Mouse (Mus musculus) kidney, embryonic 16.5 days (tissue): ENCODE results near the gene Elp6. TPM values are rescaled to one million over a fixed set of nuclear protein-coding genes. Genes with fewer than 3 reads are reported as not detected.

Experiments used
- ATAC-seq: fragments of 200-750 bp; cut with Nextera tagmentation; 2 replicates; pipeline ENCODE4 v1.8.0; 2017; ENCODE audit warnings: moderate TSS enrichment; ENCODE audit not compliant: low FRiP score, low TSS enrichment
- H3K27ac ChIP-seq: fragments of 300-500 bp; sonication (generic); 2 replicates; pipeline ENCODE4 v1.5.1; 2014; ENCODE audit warnings: low read length
- H3K27me3 ChIP-seq: fragments of 300-500 bp; sonication (generic); 2 replicates; pipeline ENCODE4 v1.6.1; 2014; ENCODE audit warnings: low read length, control low read depth, mixed read lengths; ENCODE audit not compliant: insufficient read depth
- H3K36me3 ChIP-seq: fragments of 300-500 bp; sonication (generic); 2 replicates; pipeline ENCODE4 v1.6.1; 2014; ENCODE audit warnings: low read length, control low read depth, mixed read lengths; ENCODE audit not compliant: insufficient read depth
- H3K4me1 ChIP-seq: fragments of 300-500 bp; sonication (generic); 2 replicates; pipeline ENCODE4 v1.6.1; 2014; ENCODE audit warnings: low read length, control low read depth, mixed read lengths; ENCODE audit not compliant: insufficient read depth
- H3K4me2 ChIP-seq: fragments of 300-500 bp; sonication (generic); replicated peaks from 2 replicates; pipeline ENCODE4 v1.6.1; 2014; ENCODE audit warnings: low read depth, low read length
- H3K4me3 ChIP-seq: fragments of 300-500 bp; sonication (generic); 2 replicates; pipeline ENCODE4 v1.5.1; 2014; ENCODE audit warnings: mild to moderate bottlenecking, low read length
- H3K9ac ChIP-seq: fragments of 300-500 bp; sonication (generic); replicated peaks from 2 replicates; pipeline ENCODE4 v1.6.1; 2014; ENCODE audit warnings: low read length
- H3K9me3 ChIP-seq: fragments of 300-500 bp; sonication (generic); 2 replicates; pipeline ENCODE4 v1.6.1; 2016; ENCODE audit warnings: low read length, control low read depth
- WGBS: fragments of 180-500 bp; shearing (Covaris S2); extraction: QIAGEN DNeasy Blood & Tissue Kit; methylation state at CpG from one replicate; pipeline ENCODE4 v1.1.7; 2014; 5-methylcytosine and 5-hydroxymethylcytosine counted together
- polyA plus RNA-seq: library from polyadenylated mRNA; unstranded; fragments of >200 nt; fragmentation: Nextera tagmentation; extraction: Ambion mirVana; gene quantifications from 2 replicates; pipeline ENCODE4 v1.2.1, GENCODE M21; 2015

Elp6 gene
- polyA plus RNA-seq, 1 experiment from 2014 or later = 32.4 TPM

DNA sequence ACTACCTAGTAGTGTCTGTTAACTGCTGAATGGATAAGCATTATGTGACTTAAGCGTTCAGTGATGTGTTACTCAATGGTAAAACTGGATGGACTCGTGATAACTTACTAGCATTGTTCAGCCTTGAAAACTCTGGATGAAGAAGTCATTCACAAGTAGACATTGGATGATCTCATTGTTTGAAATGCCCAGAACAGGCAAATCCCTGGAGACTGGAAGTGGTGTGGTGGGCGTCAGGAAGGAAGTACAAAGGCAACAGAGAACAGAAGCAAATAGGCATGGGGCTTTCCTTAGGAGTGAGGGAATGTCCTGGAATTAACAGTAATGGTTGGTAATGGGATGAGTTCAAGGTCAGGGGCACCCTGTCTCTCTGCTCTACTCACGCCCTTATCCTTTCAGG lies 43.9 kb downstream of the Elp6 start:
- H3K36me3 ChIP-seq = no peaks in the 10 kb centered on the region; the same call in 1 of the 2 replicates
- no peak overlapping the region for H3K4me2 ChIP-seq
- no peak overlapping the region for H3K9ac ChIP-seq
- WGBS = 83% methylated on average over 4 of the region's 4 CpGs
- peaks cover 6% of the 10 kb centered on the region for H3K4me1 ChIP-seq
- H3K27me3 ChIP-seq = no peaks in the 10 kb centered on the region
- ATAC-seq = no peak
- no peak overlapping the region for H3K27ac ChIP-seq
- H3K9me3 ChIP-seq = no peaks in the 10 kb centered on the region
- H3K4me3 ChIP-seq = no peak overlapping the region

DNA sequence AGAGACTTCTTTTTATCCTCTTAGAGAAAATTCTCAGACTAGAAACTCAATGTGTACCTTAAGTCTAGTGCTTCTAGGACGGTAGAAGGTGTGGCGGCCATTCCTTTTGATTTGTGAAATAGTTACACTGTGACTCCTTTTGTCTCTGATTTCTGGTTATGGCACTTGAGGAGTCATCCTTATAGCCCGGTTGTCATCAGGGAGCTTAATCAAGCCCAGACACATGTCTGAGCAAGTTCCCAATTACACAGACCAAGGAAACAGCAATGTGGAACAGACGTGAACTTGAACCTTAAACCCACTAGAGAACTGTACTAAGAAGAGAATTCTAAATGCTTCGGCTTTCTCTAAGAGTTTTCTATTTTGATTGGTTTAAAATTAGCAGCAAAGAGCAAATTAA lies 45.2 kb downstream of the Elp6 start:
- H3K9ac ChIP-seq = no peak overlapping the region
- H3K36me3 ChIP-seq = peaks cover 4% of the 10 kb centered on the region; the same call in 1 of the 2 replicates
- H3K27me3 ChIP-seq = no peaks in the 10 kb centered on the region
- no peaks in the 10 kb centered on the region for H3K9me3 ChIP-seq
- no peak overlapping the region for H3K27ac ChIP-seq
- no peak for ATAC-seq
- 95% methylated on average over 5 of the region's 5 CpGs for WGBS
- no peak overlapping the region for H3K4me2 ChIP-seq
- peaks cover 4% of the 10 kb centered on the region for H3K4me1 ChIP-seq
- no peak overlapping the region for H3K4me3 ChIP-seq

DNA sequence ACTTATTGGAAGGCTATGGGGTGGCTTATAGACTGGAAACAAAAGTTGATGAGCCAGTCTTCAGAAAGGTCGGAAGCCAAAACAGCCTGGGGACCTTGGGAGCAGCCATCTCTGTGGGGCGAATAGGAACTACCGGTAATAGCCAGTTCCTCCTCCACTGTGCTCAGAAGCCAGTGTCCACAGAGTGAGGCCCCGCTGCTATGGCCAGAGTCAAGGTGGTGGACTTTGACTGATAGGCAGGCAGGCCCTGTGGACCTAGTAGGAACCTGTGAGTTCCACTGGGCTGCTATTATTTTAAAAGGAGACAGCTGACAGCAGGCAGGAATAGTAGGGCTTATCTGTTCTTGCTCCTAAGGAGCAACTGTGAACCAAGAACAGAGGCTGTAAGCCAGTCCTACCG lies 45.6 kb downstream of the Elp6 start:
- H3K4me3 ChIP-seq = no peak overlapping the region
- H3K9me3 ChIP-seq = no peaks in the 10 kb centered on the region
- no peak for ATAC-seq
- H3K36me3 ChIP-seq = peaks cover 4% of the 10 kb centered on the region; the same call in 1 of the 2 replicates
- H3K9ac ChIP-seq = no peak overlapping the region
- WGBS = 86% methylated on average over 5 of the region's 5 CpGs
- no peak overlapping the region for H3K27ac ChIP-seq
- no peak overlapping the region for H3K4me2 ChIP-seq
- no peaks in the 10 kb centered on the region; the same call in 1 of the 2 replicates for H3K4me1 ChIP-seq
- no peaks in the 10 kb centered on the region for H3K27me3 ChIP-seq

DNA sequence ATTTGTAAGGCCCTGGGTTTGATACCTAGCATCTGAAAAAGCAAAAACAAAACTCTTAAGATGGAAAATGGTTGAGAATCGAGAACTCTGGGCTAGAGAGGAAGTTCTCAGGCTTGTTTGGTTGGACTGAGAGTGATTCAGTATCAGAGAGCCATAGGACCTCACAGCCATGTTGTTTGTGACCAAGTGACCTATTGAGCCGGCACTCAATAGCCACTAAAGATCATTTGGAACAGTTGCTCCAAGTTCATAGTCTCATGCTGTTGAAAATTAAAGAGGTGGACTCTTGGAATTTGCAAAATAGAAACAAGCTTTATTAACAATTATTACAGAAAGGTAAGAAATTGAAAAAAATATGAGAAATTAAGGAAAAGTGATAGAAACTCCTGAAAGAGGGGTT lies 46.4 kb downstream of the Elp6 start:
- no peak overlapping the region for H3K4me2 ChIP-seq
- no peak overlapping the region for H3K27ac ChIP-seq
- ATAC-seq = no peak
- WGBS = 90% methylated on average over 2 of the region's 2 CpGs
- no peaks in the 10 kb centered on the region for H3K9me3 ChIP-seq
- H3K36me3 ChIP-seq = peaks cover 4% of the 10 kb centered on the region; the same call in 1 of the 2 replicates
- no peaks in the 10 kb centered on the region for H3K27me3 ChIP-seq
- H3K4me3 ChIP-seq = no peak overlapping the region
- H3K9ac ChIP-seq = no peak overlapping the region
- no peaks in the 10 kb centered on the region for H3K4me1 ChIP-seq

DNA sequence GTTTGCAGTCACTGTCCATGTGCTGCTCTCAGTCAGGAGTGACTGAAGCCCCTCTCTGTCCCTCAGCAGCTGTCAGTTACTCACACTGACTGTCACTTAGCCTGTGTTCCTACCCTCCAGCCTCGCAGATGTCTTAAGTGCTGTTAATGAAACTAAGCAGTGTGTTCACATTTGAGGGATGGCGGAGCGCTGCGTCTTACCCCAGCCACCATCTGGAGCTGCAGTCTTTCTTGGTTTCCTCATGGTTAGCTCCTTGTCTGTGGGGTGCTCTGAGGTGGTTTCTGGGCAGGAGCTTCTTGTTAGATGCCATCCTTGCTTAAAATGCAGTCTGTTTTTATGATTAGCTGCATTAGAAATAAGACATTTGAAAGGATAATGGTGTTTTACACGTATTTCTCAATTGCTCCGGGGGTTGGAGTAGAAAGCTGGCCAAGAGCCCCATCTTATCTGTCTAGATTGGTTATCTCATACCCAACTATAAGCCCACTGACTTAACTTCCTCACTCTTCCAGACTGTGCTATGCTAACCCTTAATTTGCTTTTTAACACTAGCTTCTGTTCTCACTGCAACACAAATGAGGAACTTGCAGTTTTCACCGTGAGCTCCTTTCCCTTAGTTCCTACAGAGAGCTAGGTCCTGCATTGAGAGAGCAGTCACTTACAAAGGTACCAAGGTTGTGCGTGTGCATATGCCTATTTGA lies 47.1 kb downstream of the Elp6 start:
- Histone ChIP-seq H3K9ac (no peak overlapping the region), H3K27ac (no peak overlapping the region), H3K36me3 (peaks cover 4% of the 10 kb centered on the region; the same call in 1 of the 2 replicates), H3K4me2 (no peak overlapping the region), H3K4me3 (no peak overlapping the region), H3K27me3 (no peaks in the 10 kb centered on the region), H3K4me1 (no peaks in the 10 kb centered on the region), H3K9me3 (no peaks in the 10 kb centered on the region)
- WGBS = 91% methylated on average over 8 of the region's 8 CpGs
- ATAC-seq = no peak

DNA sequence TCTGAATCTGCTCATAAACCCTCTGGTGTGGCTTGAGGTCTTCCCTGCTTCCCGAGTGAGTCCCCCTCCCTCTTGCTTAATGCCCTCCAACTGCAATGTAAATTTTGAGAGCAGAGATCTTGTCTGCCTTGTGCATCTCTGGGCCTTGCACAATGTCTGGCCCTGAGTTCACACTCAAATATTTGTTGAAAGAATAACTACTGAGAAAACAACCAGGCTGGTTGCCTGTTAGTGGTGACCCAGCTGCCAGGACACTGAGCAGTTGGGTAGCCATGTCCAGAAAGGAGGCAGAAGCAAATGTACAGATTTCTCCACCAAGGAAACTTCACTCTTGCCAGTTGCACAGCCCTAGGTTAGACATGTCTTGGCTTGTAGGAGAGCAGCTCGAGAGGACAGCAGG lies 53.4 kb downstream of the Elp6 start:
- Histone ChIP-seq H3K27me3 (no peaks in the 10 kb centered on the region), H3K4me2 (no peak overlapping the region), H3K27ac (no peak overlapping the region), H3K36me3 (peaks cover 12% of the 10 kb centered on the region), H3K9ac (no peak overlapping the region), H3K4me1 (no peaks in the 10 kb centered on the region), H3K4me3 (no peak overlapping the region), H3K9me3 (no peaks in the 10 kb centered on the region)
- WGBS = 65% methylated on average over 2 of the region's 2 CpGs
- no peak for ATAC-seq

DNA sequence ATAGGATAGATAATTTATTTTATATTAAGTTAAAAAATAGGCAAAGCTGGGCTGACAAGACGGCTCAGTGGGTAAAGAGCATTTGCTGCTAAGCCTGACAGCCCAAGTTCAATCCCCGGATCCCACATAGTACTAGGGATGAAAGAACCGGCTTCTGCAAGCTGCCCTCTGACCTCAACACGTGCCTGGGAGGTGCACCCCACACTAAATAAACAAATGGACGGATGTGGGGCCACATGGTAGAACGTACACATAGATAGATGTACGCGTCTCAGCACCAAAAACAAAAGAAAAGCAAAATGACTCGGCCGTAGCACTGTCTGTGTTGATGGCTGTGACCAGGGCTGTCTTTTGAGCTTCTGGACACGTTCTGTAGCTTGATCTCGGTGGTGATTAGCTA lies 56.3 kb downstream of the Elp6 start:
- Histone ChIP-seq H3K36me3 (peaks cover 18% of the 10 kb centered on the region), H3K4me2 (no peak overlapping the region), H3K27me3 (no peaks in the 10 kb centered on the region), H3K9ac (no peak overlapping the region), H3K4me3 (no peak overlapping the region), H3K4me1 (no peaks in the 10 kb centered on the region), H3K9me3 (no peaks in the 10 kb centered on the region), H3K27ac (no peak overlapping the region)
- ATAC-seq = no peak
- WGBS = 56% methylated on average over 12 of the region's 12 CpGs

DNA sequence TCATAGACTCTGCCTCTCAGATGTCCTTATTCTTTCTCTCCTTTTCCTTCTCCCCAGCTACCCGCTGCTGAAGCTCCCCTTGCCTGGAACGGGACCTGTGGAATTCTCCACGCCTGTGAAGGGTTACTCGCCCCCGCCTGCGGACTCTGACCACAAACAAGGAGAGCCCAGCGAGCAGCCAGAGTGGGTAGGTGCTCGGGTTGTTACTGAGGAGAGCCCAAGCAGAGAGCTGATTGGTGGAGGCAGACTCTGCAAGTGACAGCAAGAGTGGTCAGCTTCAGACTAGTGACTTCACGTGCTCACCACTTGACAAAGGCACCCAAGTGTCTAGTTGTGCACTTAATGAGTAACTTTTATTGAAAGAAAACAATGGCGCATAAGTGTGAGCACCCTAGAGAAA lies 57.4 kb downstream of the Elp6 start:
- Histone ChIP-seq H3K4me3 (no peak overlapping the region), H3K36me3 (peaks cover 18% of the 10 kb centered on the region), H3K27ac (no peak overlapping the region), H3K9me3 (no peaks in the 10 kb centered on the region), H3K9ac (no peak overlapping the region), H3K27me3 (no peaks in the 10 kb centered on the region), H3K4me2 (no peak overlapping the region), H3K4me1 (no peaks in the 10 kb centered on the region)
- ATAC-seq = no peak
- WGBS = 78% methylated on average over 10 of the region's 10 CpGs

DNA sequence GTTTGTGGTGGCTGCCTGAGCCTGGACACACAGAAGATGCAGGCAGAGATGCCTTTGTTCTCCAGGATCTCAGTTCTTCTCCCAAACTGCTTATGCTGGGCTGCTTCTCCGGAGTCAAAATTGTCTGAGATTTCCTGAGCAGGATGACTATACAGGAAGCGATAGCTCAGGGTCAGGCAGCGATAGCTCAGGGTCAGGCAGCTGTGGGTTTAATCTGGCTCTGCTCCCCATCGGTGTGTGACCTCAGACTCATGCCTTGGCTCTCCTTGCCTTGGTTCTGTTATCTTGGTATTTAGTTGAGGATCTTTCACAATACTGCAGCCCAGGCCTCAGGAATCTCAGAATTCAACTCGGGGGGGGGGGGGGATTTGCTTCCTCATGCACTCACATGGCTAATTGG lies 61.8 kb downstream of the Elp6 start:
- ATAC-seq = no peak
- Histone ChIP-seq H3K27ac (no peak overlapping the region), H3K36me3 (peaks cover 18% of the 10 kb centered on the region), H3K4me1 (no peaks in the 10 kb centered on the region), H3K9me3 (no peaks in the 10 kb centered on the region), H3K27me3 (no peaks in the 10 kb centered on the region), H3K4me2 (no peak overlapping the region), H3K4me3 (no peak overlapping the region), H3K9ac (no peak overlapping the region)
- 80% methylated on average over 5 of the region's 5 CpGs for WGBS

DNA sequence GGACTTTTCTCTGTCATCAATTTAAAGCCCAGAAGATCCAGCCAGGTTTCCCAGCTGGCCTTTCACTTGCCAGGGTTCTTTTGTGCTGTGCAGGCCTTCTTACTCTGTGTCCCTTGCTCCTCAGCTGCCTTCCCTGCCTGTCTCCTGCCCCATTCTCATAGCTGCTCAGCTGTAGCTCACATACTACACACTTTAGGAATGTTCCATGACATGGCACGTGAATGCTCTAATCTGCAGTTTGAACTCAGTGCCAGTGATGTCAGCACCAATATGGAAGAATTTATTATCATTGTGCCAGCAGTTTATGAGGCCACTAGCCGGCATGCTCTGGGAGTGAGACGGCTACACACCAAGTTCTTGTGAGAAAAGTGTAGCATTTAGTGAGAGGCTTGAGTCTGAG lies 64.9 kb downstream of the Elp6 start:
- H3K4me2 ChIP-seq = no peak overlapping the region
- no peak for ATAC-seq
- H3K9ac ChIP-seq = no peak overlapping the region
- no peaks in the 10 kb centered on the region for H3K9me3 ChIP-seq
- H3K27ac ChIP-seq = no peak overlapping the region
- 89% methylated on average over 3 of the region's 3 CpGs for WGBS
- no peaks in the 10 kb centered on the region for H3K4me1 ChIP-seq
- peaks cover 16% of the 10 kb centered on the region; the same call in 1 of the 2 replicates for H3K36me3 ChIP-seq
- H3K4me3 ChIP-seq = no peak overlapping the region
- no peaks in the 10 kb centered on the region for H3K27me3 ChIP-seq
